Mouse (Mus musculus) hindbrain, embryonic 16.5 days (tissue): ENCODE measurements around the gene Scyl1. TPM values are rescaled to one million over a fixed set of nuclear protein-coding genes. Genes with fewer than 3 reads are reported as not detected.
A peak's percentile ranks its signal among the peaks of the same experiment; 100 is the strongest.

Experiments used
- ATAC-seq: fragments of 200-750 bp; cut with Nextera tagmentation; 2 replicates; pipeline ENCODE4 v1.8.0; 2017; ENCODE audit warnings: moderate TSS enrichment, moderate library complexity
- H3K27ac ChIP-seq: fragments of 300-500 bp; sonication (generic); 2 replicates; pipeline ENCODE4 v1.5.1; 2014; ENCODE audit warnings: low read depth, mild to moderate bottlenecking, control low read depth, low read length, moderate library complexity
- H3K27me3 ChIP-seq: fragments of 300-500 bp; sonication (generic); replicated peaks from 2 replicates; pipeline ENCODE4 v1.6.1; 2014; ENCODE audit warnings: low read length; ENCODE audit not compliant: control insufficient read depth, insufficient read depth
- H3K36me3 ChIP-seq: fragments of 300-500 bp; sonication (generic); 2 replicates; pipeline ENCODE4 v1.6.1; 2014; ENCODE audit warnings: mild to moderate bottlenecking, low read length, moderate library complexity, mixed read lengths; ENCODE audit not compliant: control insufficient read depth, insufficient read depth
- H3K4me1 ChIP-seq: fragments of 300-500 bp; sonication (generic); 2 replicates; pipeline ENCODE4 v1.6.1; 2014; ENCODE audit warnings: low read depth, low read length; ENCODE audit not compliant: control insufficient read depth, insufficient read depth
- H3K4me2 ChIP-seq: fragments of 300-500 bp; sonication (generic); 2 replicates; pipeline ENCODE4 v1.6.1; 2014; ENCODE audit warnings: mild to moderate bottlenecking, low read length, control low read depth, moderate library complexity
- H3K4me3 ChIP-seq: fragments of 300-500 bp; sonication (generic); 2 replicates; pipeline ENCODE4 v1.5.1; 2014; ENCODE audit warnings: mild to moderate bottlenecking, low read length, control low read depth, moderate library complexity
- H3K9ac ChIP-seq: fragments of 300-500 bp; sonication (generic); 2 replicates; pipeline ENCODE4 v1.6.1; 2014; ENCODE audit warnings: low read depth, mild to moderate bottlenecking, control low read depth, low read length, moderate library complexity
- H3K9me3 ChIP-seq: fragments of 300-500 bp; sonication (generic); 2 replicates; pipeline ENCODE4 v1.6.1; 2014; ENCODE audit warnings: mild to moderate bottlenecking, low read length, moderate library complexity; ENCODE audit not compliant: control insufficient read depth
- WGBS: fragments of 180-500 bp; shearing (Covaris S2); extraction: QIAGEN DNeasy Blood & Tissue Kit; methylation state at CpG from one replicate; pipeline ENCODE4 v1.1.7; 2014; 5-methylcytosine and 5-hydroxymethylcytosine counted together
- polyA plus RNA-seq: library from polyadenylated mRNA; unstranded; fragments of >200 nt; fragmentation: Nextera tagmentation; extraction: Ambion mirVana; gene quantifications from 2 replicates; pipeline ENCODE4 v1.2.1, GENCODE M21; 2015

The Scyl1 gene
- polyA plus RNA-seq, 1 experiment from 2014 or later: 83.2 TPM

GRCm38 (mm10) chr19:5741641-5742240 lies 29.5 kb downstream of the Scyl1 start:
- H3K9ac ChIP-seq: peak overlapping the region; percentile 83
- peak overlapping the region; percentile 62 for H3K4me3 ChIP-seq
- ATAC-seq: peak; percentile 62
- no peaks in the 10 kb centered on the region for H3K36me3 ChIP-seq
- peaks cover 18% of the 10 kb centered on the region for H3K27me3 ChIP-seq
- H3K4me1 ChIP-seq: peaks cover 40% of the 10 kb centered on the region
- no peaks in the 10 kb centered on the region for H3K9me3 ChIP-seq
- H3K27ac ChIP-seq: peak overlapping the region; percentile 90
- whole genome bisulfite sequencing: 0% methylated on average over 36 of the region's 55 CpGs
- peak overlapping the region; percentile 99 for H3K4me2 ChIP-seq

- peak; percentile 84 for ATAC-seq
- H3K27ac ChIP-seq: peak within 1 kb of the TSS; percentile 90
These were observed 30.6 kb downstream of the Scyl1 start, which contains the start of gene Ltbp3 for GRCm38 (mm10) chr19:5740320-5741317. TSS of gene Ltbp3 (plus strand) at chr19:5740904.

DNA sequence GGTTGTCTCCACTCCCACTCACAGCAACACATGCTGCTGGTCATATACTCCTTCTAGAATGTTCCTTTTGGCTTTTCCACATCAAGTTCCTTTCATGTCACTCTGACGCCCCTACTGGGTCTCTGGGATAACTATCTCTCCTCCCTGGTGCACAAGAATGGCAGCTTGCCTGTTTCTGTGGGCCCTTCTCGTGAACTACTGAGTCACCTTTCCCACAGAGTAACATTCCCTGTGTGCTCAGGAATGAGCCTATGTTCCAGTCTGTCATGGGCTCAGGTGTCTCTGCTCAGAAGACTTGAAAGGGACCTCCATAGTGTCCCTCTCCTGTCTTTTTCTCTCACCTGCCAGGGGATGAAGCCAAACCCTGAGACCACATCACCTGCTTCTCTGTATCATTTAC lies 31.8 kb downstream of the Scyl1 start:
- ATAC-seq: no peak
- H3K9me3 ChIP-seq: no peaks in the 10 kb centered on the region
- WGBS: 46% methylated on average over 2 of the region's 2 CpGs
- H3K27me3 ChIP-seq: peaks cover 13% of the 10 kb centered on the region; the same call in 1 of the 2 replicates
- H3K9ac ChIP-seq: no peak overlapping the region
- peaks cover 28% of the 10 kb centered on the region for H3K4me1 ChIP-seq
- H3K36me3 ChIP-seq: no peaks in the 10 kb centered on the region
- H3K27ac ChIP-seq: no peak overlapping the region
- H3K4me3 ChIP-seq: no peak overlapping the region
- H3K4me2 ChIP-seq: no peak overlapping the region

More at GRCm38 (mm10) chr19:5740320-5741317, 30.6 kb downstream of the Scyl1 start, which contains the start of gene Ltbp3:
- WGBS: 15% methylated on average over 13 of the region's 14 CpGs
- H3K4me1 ChIP-seq: peaks cover 32% of the 10 kb centered on the region
- no peaks in the 10 kb centered on the region for H3K36me3 ChIP-seq
- no peaks in the 10 kb centered on the region for H3K9me3 ChIP-seq
- H3K9ac ChIP-seq: peak within 1 kb of the TSS; percentile 83
- peaks cover 17% of the 10 kb centered on the region for H3K27me3 ChIP-seq
- H3K4me3 ChIP-seq: peak within 1 kb of the TSS; percentile 62
- peak within 1 kb of the TSS; percentile 99 for H3K4me2 ChIP-seq

GRCm38 (mm10) chr19:5734325-5734724 lies 36.9 kb downstream of the Scyl1 start:
- no peaks in the 10 kb centered on the region for H3K36me3 ChIP-seq
- no peak overlapping the region for H3K27ac ChIP-seq
- no peaks in the 10 kb centered on the region for H3K9me3 ChIP-seq
- H3K4me2 ChIP-seq: no peak overlapping the region
- peaks cover 7% of the 10 kb centered on the region; the same call in 1 of the 2 replicates for H3K27me3 ChIP-seq
- 81% methylated on average over 9 of the region's 9 CpGs for WGBS
- H3K4me1 ChIP-seq: peaks cover 20% of the 10 kb centered on the region
- ATAC-seq: no peak
- H3K4me3 ChIP-seq: no peak overlapping the region
- H3K9ac ChIP-seq: no peak overlapping the region

- peaks cover 2% of the 10 kb centered on the region; the same call in 1 of the 2 replicates for H3K27me3 ChIP-seq
- H3K4me2 ChIP-seq: peak overlapping the region; percentile 83
- H3K4me1 ChIP-seq: peaks cover 41% of the 10 kb centered on the region
- H3K9me3 ChIP-seq: no peaks in the 10 kb centered on the region
- under 1% methylated on average over 47 of the region's 47 CpGs for WGBS
- peak overlapping the region; percentile 57 for H3K4me3 ChIP-seq
- H3K27ac ChIP-seq: peak overlapping the region; percentile 55; the same call in 1 of the 2 replicates
- no peaks in the 10 kb centered on the region for H3K36me3 ChIP-seq
- peak; percentile 86 for ATAC-seq
- peak overlapping the region; percentile 79 for H3K9ac ChIP-seq
These were observed 39.8 kb downstream of the Scyl1 start for GRCm38 (mm10) chr19:5731264-5731978.

- H3K27ac ChIP-seq: no peak overlapping the region
- no peaks in the 10 kb centered on the region; the same call in 1 of the 2 replicates for H3K27me3 ChIP-seq
- H3K36me3 ChIP-seq: no peaks in the 10 kb centered on the region
- 72% methylated on average over 29 of the region's 29 CpGs for WGBS
- peak overlapping the region; percentile 79 for H3K9ac ChIP-seq
- no peak for ATAC-seq
- peak overlapping the region; percentile 57 for H3K4me3 ChIP-seq
- no peaks in the 10 kb centered on the region for H3K9me3 ChIP-seq
- peaks cover 50% of the 10 kb centered on the region for H3K4me1 ChIP-seq
- H3K4me2 ChIP-seq: peak overlapping the region; percentile 83
These were observed 40.7 kb downstream of the Scyl1 start for GRCm38 (mm10) chr19:5730314-5731186.

DNA sequence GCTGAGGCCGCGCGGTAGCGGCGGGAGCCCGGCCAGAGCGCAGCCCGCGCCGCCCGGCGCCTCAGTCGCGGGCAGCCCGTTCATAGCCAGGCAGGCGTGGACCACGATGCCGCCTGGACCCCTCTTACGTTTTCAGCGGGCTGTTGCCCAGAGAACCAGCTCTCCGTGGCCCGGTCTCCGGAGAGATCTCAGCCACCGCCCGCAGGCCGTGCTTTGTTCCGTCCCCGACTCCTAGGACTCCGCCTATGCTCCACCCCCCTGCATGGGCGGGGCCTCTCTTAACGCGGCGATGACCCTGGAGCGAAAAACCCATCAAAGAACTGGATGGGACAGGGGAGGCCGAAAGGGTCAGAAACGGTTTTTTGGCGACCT lies 41.8 kb downstream of the Scyl1 start, which contains the start of gene Fam89b:
Gene Fam89b (minus strand): TSS at position 210 of the 372 bp plus-strand sequence.
- peak within 1 kb of the TSS; percentile 93 for H3K4me3 ChIP-seq

More for the DNA sequence above, 41.8 kb downstream of the Scyl1 start, which contains the start of gene Fam89b:
- Histone ChIP-seq H3K4me2 (peak within 1 kb of the TSS; percentile 99), H3K9me3 (no peaks in the 10 kb centered on the region), H3K36me3 (no peaks in the 10 kb centered on the region), H3K27ac (peak within 1 kb of the TSS; percentile 96), H3K9ac (peak within 1 kb of the TSS; percentile 99), H3K4me1 (peaks cover 57% of the 10 kb centered on the region), H3K27me3 (no peaks in the 10 kb centered on the region)
- WGBS: under 1% methylated on average over 31 of the region's 37 CpGs
- peak; percentile 84 for ATAC-seq
